Mouse (Mus musculus) hindbrain, postnatal 0 days (tissue): Measurements from ENCODE around the gene Ttc7b. TPM values are rescaled to one million over a fixed set of nuclear protein-coding genes. Genes with fewer than 3 reads are reported as not detected.

Source experiments
- ATAC-seq: fragments of 200-750 bp; cut with Nextera tagmentation; 2 replicates; pipeline ENCODE4 v1.8.0; 2017; ENCODE audit warnings: mild to moderate bottlenecking, moderate TSS enrichment, moderate library complexity
- DNase-seq: peaks from one replicate; pipeline ENCODE4 v3.0.0-alpha.2; 2015; ENCODE audit warnings: low spot score
- H3K27ac ChIP-seq: fragments of 300-500 bp; sonication (generic); 2 replicates; pipeline ENCODE4 v1.5.1; 2014; ENCODE audit warnings: mild to moderate bottlenecking
- H3K27me3 ChIP-seq: fragments of 300-500 bp; sonication (generic); 2 replicates; pipeline ENCODE4 v1.6.1; 2014; ENCODE audit warnings: low read length, mixed read lengths; ENCODE audit not compliant: insufficient read depth
- H3K36me3 ChIP-seq: fragments of 300-500 bp; sonication (generic); 2 replicates; pipeline ENCODE4 v1.6.1; 2014; ENCODE audit warnings: low read length, mixed read lengths; ENCODE audit not compliant: insufficient read depth
- H3K4me1 ChIP-seq: fragments of 300-500 bp; sonication (generic); 2 replicates; pipeline ENCODE4 v1.6.1; 2014; ENCODE audit warnings: antibody characterized with exemption, low read length, mixed read lengths; ENCODE audit not compliant: insufficient read depth
- H3K4me2 ChIP-seq: fragments of 300-500 bp; sonication (generic); 2 replicates; pipeline ENCODE4 v1.6.1; 2014; ENCODE audit warnings: low read depth, mild to moderate bottlenecking, low read length, moderate library complexity, mixed read lengths
- H3K4me3 ChIP-seq: fragments of 300-500 bp; sonication (generic); 2 replicates; pipeline ENCODE4 v1.5.1; 2014; ENCODE audit warnings: low read length
- H3K9ac ChIP-seq: fragments of 300-500 bp; sonication (generic); replicated peaks from 2 replicates; pipeline ENCODE4 v1.6.1; 2014; ENCODE audit warnings: mild to moderate bottlenecking, low read length, moderate library complexity, mixed read lengths
- H3K9me3 ChIP-seq: fragments of 300-500 bp; sonication (generic); 2 replicates; pipeline ENCODE4 v1.6.1; 2016; ENCODE audit warnings: low read length, mixed read lengths
- CTCF ChIP-seq: IDR thresholded peaks from 2 replicates; pipeline ENCODE4 v1.5.1; 2016; ENCODE audit warnings: antibody characterized with exemption, control low read depth, low read depth
- WGBS: fragments of 180-500 bp; shearing (Covaris S2); extraction: QIAGEN DNeasy Blood & Tissue Kit; methylation state at CpG from one replicate; pipeline ENCODE4 v1.1.7; 2014; 5-methylcytosine and 5-hydroxymethylcytosine counted together
- polyA plus RNA-seq: library from polyadenylated mRNA; unstranded; fragments of >200 nt; fragmentation: Nextera tagmentation; extraction: Ambion mirVana; gene quantifications from 2 replicates; pipeline ENCODE4 v1.2.1, GENCODE M21; 2015
- total RNA-seq: library from RNA; depleted of rRNA; stranded (reverse); fragments of >200 nt; gene quantifications from 2 replicates; pipeline ENCODE4 v1.2.3, GENCODE M21; 2014

Gene Ttc7b
- total and polyA plus RNA-seq, 2 experiments from 2014 or later: 8.6 to 51.2 TPM

- no peak for DNase-seq
- H3K27ac ChIP-seq: no peak overlapping the region
- H3K27me3 ChIP-seq: no peaks in the 10 kb centered on the region
- peaks cover 38% of the 10 kb centered on the region; the same call in 1 of the 2 replicates for H3K36me3 ChIP-seq
- no peaks in the 10 kb centered on the region for H3K9me3 ChIP-seq
- no peak overlapping the region for H3K4me2 ChIP-seq
- H3K4me3 ChIP-seq: no peak overlapping the region
- no peak for ATAC-seq
- WGBS: 58% methylated on average over 2 of the region's 2 CpGs
- H3K9ac ChIP-seq: no peak overlapping the region
- H3K4me1 ChIP-seq: no peaks in the 10 kb centered on the region
- TF ChIP-seq CTCF: no peak
These were observed 142.4 kb downstream of the Ttc7b start for GRCm38 (mm10) chr12:100378266-100378665.

GRCm38 (mm10) chr12:100377791-100378190 is 142.8 kb downstream of the Ttc7b start:
- TF ChIP-seq CTCF: no peak
- DNase-seq (no peak), ATAC-seq (no peak)
- Histone ChIP-seq H3K4me1 (no peaks in the 10 kb centered on the region), H3K4me2 (no peak overlapping the region), H3K9me3 (no peaks in the 10 kb centered on the region), H3K9ac (no peak overlapping the region), H3K4me3 (no peak overlapping the region), H3K27me3 (no peaks in the 10 kb centered on the region), H3K27ac (no peak overlapping the region), H3K36me3 (peaks cover 41% of the 10 kb centered on the region; the same call in 1 of the 2 replicates)
- 19% methylated on average over 1 of the region's 1 CpGs for WGBS

- Histone ChIP-seq H3K4me2 (no peak overlapping the region), H3K4me1 (no peaks in the 10 kb centered on the region), H3K27me3 (no peaks in the 10 kb centered on the region), H3K4me3 (no peak overlapping the region), H3K27ac (no peak overlapping the region), H3K9me3 (no peaks in the 10 kb centered on the region), H3K9ac (no peak overlapping the region), H3K36me3 (peaks cover 46% of the 10 kb centered on the region; the same call in 1 of the 2 replicates)
- no peak for DNase-seq
- WGBS: 97% methylated on average over 8 of the region's 8 CpGs
- ATAC-seq: no peak
- TF ChIP-seq CTCF: no peak
These were observed 144.8 kb downstream of the Ttc7b start for GRCm38 (mm10) chr12:100375801-100376200.

GRCm38 (mm10) chr12:100372785-100373184 is 147.8 kb downstream of the Ttc7b start:
- Histone ChIP-seq H3K36me3 (peaks cover 56% of the 10 kb centered on the region), H3K27ac (no peak overlapping the region), H3K9me3 (no peaks in the 10 kb centered on the region)

GRCm38 (mm10) chr12:100372015-100372414 is 148.6 kb downstream of the Ttc7b start:
- no peak overlapping the region for H3K9ac ChIP-seq
- no peak overlapping the region for H3K27ac ChIP-seq
- TF ChIP-seq CTCF: peak; percentile 19; the same call in 1 of the 2 replicates
- 0 out of 2 replicates have a peak, but pooled peaks have one; percentile 59 for ATAC-seq
- no peak overlapping the region for H3K4me3 ChIP-seq
- no peaks in the 10 kb centered on the region for H3K27me3 ChIP-seq
- peaks cover 61% of the 10 kb centered on the region for H3K36me3 ChIP-seq
- H3K4me1 ChIP-seq: no peaks in the 10 kb centered on the region
- WGBS: 82% methylated on average over 4 of the region's 4 CpGs
- H3K4me2 ChIP-seq: no peak overlapping the region
- DNase-seq: no peak
- H3K9me3 ChIP-seq: no peaks in the 10 kb centered on the region

More at GRCm38 (mm10) chr12:100372785-100373184, 147.8 kb downstream of the Ttc7b start:
- H3K4me3 ChIP-seq: no peak overlapping the region
- no peak for TF ChIP-seq CTCF
- 81% methylated on average over 7 of the region's 7 CpGs for WGBS
- H3K4me2 ChIP-seq: no peak overlapping the region
- H3K27me3 ChIP-seq: no peaks in the 10 kb centered on the region
- no peak for DNase-seq
- no peak overlapping the region for H3K9ac ChIP-seq
- H3K4me1 ChIP-seq: no peaks in the 10 kb centered on the region
- ATAC-seq: no peak

GRCm38 (mm10) chr12:100369786-100370185 is 150.8 kb downstream of the Ttc7b start:
- H3K27me3 ChIP-seq: no peaks in the 10 kb centered on the region
- no peaks in the 10 kb centered on the region for H3K4me1 ChIP-seq
- peaks cover 55% of the 10 kb centered on the region for H3K36me3 ChIP-seq
- TF ChIP-seq CTCF: no peak
- H3K4me2 ChIP-seq: no peak overlapping the region
- H3K4me3 ChIP-seq: no peak overlapping the region
- H3K9me3 ChIP-seq: no peaks in the 10 kb centered on the region
- no peak overlapping the region for H3K9ac ChIP-seq
- DNase-seq (no peak), ATAC-seq (no peak)
- whole genome bisulfite sequencing: 90% methylated on average over 2 of the region's 2 CpGs
- H3K27ac ChIP-seq: no peak overlapping the region

- no peak for TF ChIP-seq CTCF
- no peak overlapping the region for H3K4me3 ChIP-seq
- DNase-seq (no peak), ATAC-seq (no peak)
- no peak overlapping the region for H3K4me2 ChIP-seq
- H3K36me3 ChIP-seq: peaks cover 50% of the 10 kb centered on the region
- H3K27ac ChIP-seq: no peak overlapping the region
- WGBS: 63% methylated on average over 3 of the region's 3 CpGs
- no peaks in the 10 kb centered on the region for H3K9me3 ChIP-seq
- no peaks in the 10 kb centered on the region for H3K4me1 ChIP-seq
- H3K27me3 ChIP-seq: no peaks in the 10 kb centered on the region
- no peak overlapping the region for H3K9ac ChIP-seq
These were observed 151.4 kb downstream of the Ttc7b start for GRCm38 (mm10) chr12:100369220-100369619.
